In genomic region chr6:90660398-90661028, GRCm38 (mm10) we compare ENCODE assay signal across 11 mouse cellular contexts. TPM values are rescaled to one million over a fixed set of nuclear protein-coding genes. Genes with fewer than 3 reads are reported as not detected.
A peak's percentile ranks its signal among the peaks of the same experiment; 100 is the strongest.
DNase-seq lines count a peak whose midpoint lies in the region; ATAC-seq and TF ChIP-seq lines count a peak whose summit lies in the region.
"Had no signal": no experiment of that assay in that cellular context is flagged by ENCODE, and none has a peak within 500 bp of the region (broad histone marks: within the 10 kb centered on the region; RNA-seq: fewer than 3 reads in every experiment).

No protein-coding gene starts in this region.

- no peaks in the 10 kb centered on the region for H3K27me3 ChIP-seq in hindbrain, embryonic 10.5 days (ENCODE audit: insufficient read depth, poor library complexity, severe bottlenecking)
- no peaks in the 10 kb centered on the region for H3K27me3 ChIP-seq in hindbrain, embryonic 11.5 days (ENCODE audit: control insufficient read depth, insufficient read depth, low read length)
- H3K27me3 ChIP-seq in lung, embryonic 16.5 days (ENCODE audit: control insufficient read depth, insufficient read depth, low read depth, low read length) = no peaks in the 10 kb centered on the region
- H3K27me3 ChIP-seq: Patski had no signal

- no peak overlapping the region for H3K4me2 ChIP-seq in hindbrain, embryonic 11.5 days (replicated peaks; ENCODE audit: low read depth, low read length)
- H3K4me2 ChIP-seq in lung, embryonic 16.5 days (ENCODE audit: low read depth, low read length) = no peak overlapping the region

- 85% methylated on average over 20 of the region's 20 CpGs for WGBS in hindbrain, embryonic 10.5 days
- WGBS in hindbrain, embryonic 11.5 days = 89% methylated on average over 20 of the region's 20 CpGs
- WGBS in lung, embryonic 16.5 days = 62% methylated on average over 20 of the region's 20 CpGs

- in situ Hi-C loops in ES-E14 (cut with MboI; ENCODE audit: low sequenced_read_pairs in 2 of 2, unreplicated experiment in 2 of 2) = no loop called here

- H3K9ac ChIP-seq in hindbrain, embryonic 11.5 days (ENCODE audit: low read depth, low read length) = no peak overlapping the region
- peak overlapping the region; percentile 46 for H3K9ac ChIP-seq in ES-E14 (ENCODE audit: insufficient read depth, low read depth, low read length, poor library complexity, severe bottlenecking)
- H3K9ac ChIP-seq in lung, embryonic 16.5 days (ENCODE audit: low read length) = peak overlapping the region; percentile 26; the same call in 1 of the 2 replicates

- no peak for ATAC-seq in hindbrain, embryonic 11.5 days (ENCODE audit: low FRiP score)
- peak; percentile 88 for ATAC-seq in lung, embryonic 16.5 days (ENCODE audit: low read depth)
- ATAC-seq: Patski had no signal

- H3K36me3 ChIP-seq in hindbrain, embryonic 10.5 days = peaks cover 49% of the 10 kb centered on the region
- peaks cover 8% of the 10 kb centered on the region; the same call in 1 of the 2 replicates for H3K36me3 ChIP-seq in hindbrain, embryonic 11.5 days (ENCODE audit: control insufficient read depth, insufficient read depth, low read length)
- no peaks in the 10 kb centered on the region; the same call in 1 of the 2 replicates for H3K36me3 ChIP-seq in ES-E14 (ENCODE audit: control insufficient read depth, insufficient read depth, low read length, poor library complexity, severe bottlenecking)
- peaks cover 10% of the 10 kb centered on the region for H3K36me3 ChIP-seq in lung, embryonic 16.5 days (ENCODE audit: control insufficient read depth, insufficient read depth, low read length)

- peaks cover 37% of the 10 kb centered on the region for H3K4me1 ChIP-seq in hindbrain, embryonic 10.5 days (replicated peaks)
- H3K4me1 ChIP-seq in hindbrain, embryonic 11.5 days (replicated peaks; ENCODE audit: control insufficient read depth, insufficient read depth, low read length) = no peaks in the 10 kb centered on the region; the same call in 1 of the 2 replicates
- H3K4me1 ChIP-seq in ES-E14 (ENCODE audit: control insufficient read depth in 2 of 2, insufficient read depth in 2 of 2, low read length in 2 of 2, poor library complexity in 1 of 2) = peaks cover 0 to 26% of the 10 kb centered on the region in 2 experiments; a peak in 1 of 4 replicates
- H3K4me1 ChIP-seq in lung, embryonic 16.5 days (replicated peaks; ENCODE audit: control insufficient read depth, insufficient read depth, low read length) = peaks cover 11% of the 10 kb centered on the region

- no peak overlapping the region for H3K4me3 ChIP-seq in hindbrain, embryonic 10.5 days
- no peak overlapping the region for H3K4me3 ChIP-seq in hindbrain, embryonic 11.5 days (ENCODE audit: low read depth, low read length)
- H3K4me3 ChIP-seq in ES-E14 (ENCODE audit: insufficient read depth in 1 of 2, low read depth in 1 of 2, low read length in 2 of 2, poor library complexity in 1 of 2, severe bottlenecking in 1 of 2) = peak overlapping the region in 1 of 2 experiments; percentile 11; a peak in 1 of 4 replicates
- H3K4me3 ChIP-seq in lung, embryonic 16.5 days (ENCODE audit: low read length) = no peak overlapping the region

- peak overlapping the region; percentile 56; the same call in 1 of the 2 replicates for H3K27ac ChIP-seq in hindbrain, embryonic 10.5 days
- no peak overlapping the region for H3K27ac ChIP-seq in hindbrain, embryonic 11.5 days (ENCODE audit: low read depth, low read length)
- H3K27ac ChIP-seq in ES-E14 (ENCODE audit: insufficient read depth, low read depth, low read length, poor library complexity, severe bottlenecking) = no peak overlapping the region
- H3K27ac ChIP-seq in lung, embryonic 16.5 days (ENCODE audit: low read length) = peak overlapping the region; percentile 64

- DNase-seq in adrenal gland, adult (ENCODE audit: inconsistent age in 2 of 2, low spot score in 1 of 2) = peak; percentile 31 to 62
- DNase-seq in adrenal gland, postnatal 25 days = no peak
- DNase-seq in hindbrain, embryonic 10.5 days (ENCODE audit: low spot score) = no peak
- DNase-seq in hindbrain, embryonic 11.5 days (ENCODE audit: low spot score) = no peak
- no peak for DNase-seq in ES-E14 (ENCODE audit: low read depth, low spot score)
- DNase-seq in B cell, adult 2 months = no peak
- DNase-seq in layer of hippocampus, adult 8-10 months (ENCODE audit: low spot score in 2 of 2) = no peak
- DNase-seq: kidney, postnatal 14 days; right cerebral cortex, postnatal 4 days had no signal

- H3K9me3 ChIP-seq in hindbrain, embryonic 10.5 days = no peaks in the 10 kb centered on the region
- H3K9me3 ChIP-seq in hindbrain, embryonic 11.5 days (ENCODE audit: control insufficient read depth, low read length) = no peaks in the 10 kb centered on the region
- H3K9me3 ChIP-seq in ES-E14 (ENCODE audit: control insufficient read depth, insufficient read depth, low read depth, low read length) = no peaks in the 10 kb centered on the region
- H3K9me3 ChIP-seq in lung, embryonic 16.5 days (ENCODE audit: control insufficient read depth, low read length) = no peaks in the 10 kb centered on the region

TF ChIP-seq in ES-E14, 5 proteins besides CTCF, POLR2A, EP300 and RAD21:
- TF ChIP-seq HCFC1 (IDR thresholded peaks at IDR 0.05; ENCODE audit: borderline replicate concordance, insufficient read depth, low read length) (no peak), ZC3H11A (IDR thresholded peaks at IDR 0.05; ENCODE audit: borderline replicate concordance, low read depth, low read length) (no peak), ZNF384 (IDR thresholded peaks at IDR 0.05; ENCODE audit: low read depth, low read length) (no peak), CHD2 (IDR thresholded peaks at IDR 0.05; ENCODE audit: low read depth, low read length) (no peak), MAFK (IDR thresholded peaks at IDR 0.05; ENCODE audit: insufficient read depth, low read depth, low read length) (no peak)

RNA-seq across cellular contexts. Expression of gene Slc41a3, which starts 56.0 kb away (rescaled TPM):
- total RNA-seq in adrenal gland, postnatal 25 days (2021) = 18.9 and 19.1 TPM in 2 replicates
- polyA plus RNA-seq in hindbrain, embryonic 10.5 days (2016; fragmentation: Nextera tagmentation; extraction: Ambion mirVana) = 2.8 and 3.6 TPM in 2 replicates
- 3.2 and 3.5 TPM in 2 replicates for polyA plus RNA-seq in hindbrain, embryonic 11.5 days (2014; fragmentation: Nextera tagmentation; extraction: Ambion mirVana)
- 3.2 and 4.0 TPM in 2 replicates for total RNA-seq in ES-E14 (2012; rRNA removed)
- polyA plus RNA-seq in lung, embryonic 16.5 days (2015; fragmentation: Nextera tagmentation; extraction: Ambion mirVana) = 7.7 and 9.4 TPM in 2 replicates
- total RNA-seq in layer of hippocampus, adult 8-10 months (2022) = 1 to 10 TPM; 3.3 to 6.6 (median 5.0) TPM

Comparison
In these comparisons a context has a peak if more than half of its experiments do, and no peak if none do; other contexts are left out.
1. DNase-seq: peak in adrenal gland, adult (2 of 2); none in adrenal gland, postnatal 25 days (single experiment), hindbrain, embryonic 10.5 days (single experiment), hindbrain, embryonic 11.5 days (single experiment), ES-E14 (single experiment), B cell, adult 2 months (0 of 2) and layer of hippocampus, adult 8-10 months (0 of 2).
2. H3K27ac ChIP-seq: peak in hindbrain, embryonic 10.5 days (single experiment) and lung, embryonic 16.5 days (single experiment); none in hindbrain, embryonic 11.5 days (single experiment) and ES-E14 (single experiment).